Comparison of ENCODE assay signal across 8 mouse cellular contexts in genomic region chr5:74536180-74536947, GRCm38 (mm10). TPM values are rescaled to one million over a fixed set of nuclear protein-coding genes. Genes with fewer than 3 reads are reported as not detected.
A peak's percentile ranks its signal among the peaks of the same experiment; 100 is the strongest.
DNase-seq lines count a peak whose midpoint lies in the region; ATAC-seq and TF ChIP-seq lines count a peak whose summit lies in the region.

No protein-coding gene starts in this region.

- H3K27ac ChIP-seq in heart, embryonic 13.5 days (replicated peaks) = peak overlapping the region; percentile 95
- H3K27ac ChIP-seq in ES-E14 (ENCODE audit: insufficient read depth, low read depth, low read length, poor library complexity, severe bottlenecking) = no peak overlapping the region
- no peak overlapping the region; the same call in 1 of the 2 replicates for H3K27ac ChIP-seq in forebrain, embryonic 16.5 days (ENCODE audit: low read length)
- H3K27ac ChIP-seq in midbrain, embryonic 10.5 days (replicated peaks) = peak overlapping the region; percentile 98

- peaks cover 36% of the 10 kb centered on the region for H3K4me1 ChIP-seq in heart, embryonic 13.5 days
- peaks cover 2 to 3% of the 10 kb centered on the region in 2 experiments; a peak in 2 of 4 replicates for H3K4me1 ChIP-seq in ES-E14 (ENCODE audit: control insufficient read depth in 2 of 2, insufficient read depth in 2 of 2, low read length in 2 of 2, poor library complexity in 1 of 2)
- H3K4me1 ChIP-seq in forebrain, embryonic 16.5 days (replicated peaks; ENCODE audit: control insufficient read depth, insufficient read depth, low read length) = peaks cover 18% of the 10 kb centered on the region
- H3K4me1 ChIP-seq in midbrain, embryonic 10.5 days = peaks cover 25% of the 10 kb centered on the region

- no peaks in the 10 kb centered on the region for H3K27me3 ChIP-seq in heart, embryonic 13.5 days (replicated peaks)
- no peaks in the 10 kb centered on the region for H3K27me3 ChIP-seq in forebrain, embryonic 16.5 days (replicated peaks; ENCODE audit: control insufficient read depth, insufficient read depth, low read length)
- no peaks in the 10 kb centered on the region for H3K27me3 ChIP-seq in midbrain, embryonic 10.5 days (ENCODE audit: low read depth, poor library complexity, severe bottlenecking)

- H3K36me3 ChIP-seq in heart, embryonic 13.5 days = peaks cover 29% of the 10 kb centered on the region
- H3K36me3 ChIP-seq in ES-E14 (ENCODE audit: control insufficient read depth, insufficient read depth, low read length, poor library complexity, severe bottlenecking) = peaks cover 4% of the 10 kb centered on the region; the same call in 1 of the 2 replicates
- no peaks in the 10 kb centered on the region for H3K36me3 ChIP-seq in forebrain, embryonic 16.5 days (ENCODE audit: control insufficient read depth, insufficient read depth)
- peaks cover 36% of the 10 kb centered on the region for H3K36me3 ChIP-seq in midbrain, embryonic 10.5 days

- no peak for DNase-seq in heart, adult 18-20 months
- no peak for DNase-seq in ES-E14 (ENCODE audit: low read depth, low spot score)
- DNase-seq in midbrain, embryonic 10.5 days (ENCODE audit: low spot score) = no peak
- no peak for DNase-seq in natural killer cell, adult 2 months (ENCODE audit: low spot score in 2 of 2)
- DNase-seq in retina, postnatal 1 day = no peak
- no peak for DNase-seq in spleen, postnatal 36 days (ENCODE audit: low spot score in 2 of 2)

- H3K4me3 ChIP-seq in heart, embryonic 13.5 days = peak overlapping the region; percentile 89
- peak overlapping the region; percentile 86 to 99 for H3K4me3 ChIP-seq in ES-E14 (ENCODE audit: insufficient read depth in 1 of 2, low read depth in 1 of 2, low read length in 2 of 2, poor library complexity in 1 of 2, severe bottlenecking in 1 of 2)
- peak overlapping the region; percentile 96 for H3K4me3 ChIP-seq in forebrain, embryonic 16.5 days (replicated peaks; ENCODE audit: low read length)
- peak overlapping the region; percentile 91 for H3K4me3 ChIP-seq in midbrain, embryonic 10.5 days

- H3K9me3 ChIP-seq in heart, embryonic 13.5 days = no peaks in the 10 kb centered on the region
- no peaks in the 10 kb centered on the region for H3K9me3 ChIP-seq in ES-E14 (ENCODE audit: control insufficient read depth, insufficient read depth, low read depth, low read length)
- no peaks in the 10 kb centered on the region for H3K9me3 ChIP-seq in forebrain, embryonic 16.5 days (ENCODE audit: control insufficient read depth, low read length)
- H3K9me3 ChIP-seq in midbrain, embryonic 10.5 days (replicated peaks) = no peaks in the 10 kb centered on the region

- WGBS in heart, embryonic 13.5 days = 37% methylated on average over 12 of the region's 12 CpGs
- WGBS in forebrain, embryonic 16.5 days = 46% methylated on average over 12 of the region's 12 CpGs
- 53% methylated on average over 12 of the region's 12 CpGs for WGBS in midbrain, embryonic 10.5 days

- peak overlapping the region; percentile 95 for H3K9ac ChIP-seq in heart, embryonic 13.5 days
- peak overlapping the region; percentile 99 for H3K9ac ChIP-seq in ES-E14 (ENCODE audit: insufficient read depth, low read depth, low read length, poor library complexity, severe bottlenecking)
- H3K9ac ChIP-seq in forebrain, embryonic 16.5 days (replicated peaks; ENCODE audit: low read depth, low read length) = peak overlapping the region; percentile 92

- H3K4me2 ChIP-seq in heart, embryonic 13.5 days = peak overlapping the region; percentile 76
- H3K4me2 ChIP-seq in forebrain, embryonic 16.5 days (ENCODE audit: low read length) = peak overlapping the region; percentile 54

- in situ Hi-C loops in ES-E14 (cut with MboI; ENCODE audit: low sequenced_read_pairs in 2 of 2, unreplicated experiment in 2 of 2) = no loop called here

- no peak for ATAC-seq in heart, embryonic 13.5 days (ENCODE audit: extremely low read depth, insufficient number of reproducible peaks, low FRiP score, low TSS enrichment)
- ATAC-seq in forebrain, embryonic 16.5 days = no peak

TF ChIP-seq in ES-E14, 5 proteins besides CTCF, POLR2A, EP300 and RAD21:
- TF ChIP-seq CHD2 (IDR thresholded peaks at IDR 0.05; ENCODE audit: low read depth, low read length) = no peak
- no peak for TF ChIP-seq HCFC1 (IDR thresholded peaks at IDR 0.05; ENCODE audit: borderline replicate concordance, insufficient read depth, low read length)
- TF ChIP-seq ZC3H11A (IDR thresholded peaks at IDR 0.05; ENCODE audit: borderline replicate concordance, low read depth, low read length) = no peak
- no peak for TF ChIP-seq ZNF384 (IDR thresholded peaks at IDR 0.05; ENCODE audit: low read depth, low read length)
- TF ChIP-seq MAFK (IDR thresholded peaks at IDR 0.05; ENCODE audit: insufficient read depth, low read depth, low read length) = no peak

RNA-seq across cellular contexts. Expression of gene Fip1l1, which starts 1.1 kb away (rescaled TPM):
- polyA plus RNA-seq in heart, embryonic 13.5 days (2015; fragmentation: Nextera tagmentation; extraction: Ambion mirVana) = 55.6 and 57.2 TPM in 2 replicates
- 10 to 100 TPM; 26.9 to 30.1 TPM for total RNA-seq in heart, adult 18-20 months (2021)
- total RNA-seq in ES-E14 (2012; rRNA removed) = 58.8 and 66.1 TPM in 2 replicates
- polyA plus RNA-seq in forebrain, embryonic 16.5 days (2015; fragmentation: Nextera tagmentation; extraction: Ambion mirVana) = 87.1 and 99.3 TPM in 2 replicates
- 108 and 110 TPM in 2 replicates for polyA plus RNA-seq in midbrain, embryonic 10.5 days (2016; fragmentation: Nextera tagmentation; extraction: Ambion mirVana)

RNA-seq across cellular contexts. Expression of gene Scfd2, which starts 4.8 kb away (rescaled TPM):
- 12.4 and 13.3 TPM in 2 replicates for polyA plus RNA-seq in heart, embryonic 13.5 days (2015; fragmentation: Nextera tagmentation; extraction: Ambion mirVana)
- 10 to 100 TPM; 11.7 to 13.8 TPM for total RNA-seq in heart, adult 18-20 months (2021)
- 24.8 and 25.8 TPM in 2 replicates for total RNA-seq in ES-E14 (2012; rRNA removed)
- polyA plus RNA-seq in forebrain, embryonic 16.5 days (2015; fragmentation: Nextera tagmentation; extraction: Ambion mirVana) = 28.4 and 29.0 TPM in 2 replicates
- polyA plus RNA-seq in midbrain, embryonic 10.5 days (2016; fragmentation: Nextera tagmentation; extraction: Ambion mirVana) = 14.0 and 14.6 TPM in 2 replicates

Comparison
In these comparisons a context has a peak if more than half of its experiments do, and no peak if none do; other contexts are left out.
1. H3K27ac ChIP-seq: peak in heart, embryonic 13.5 days (single experiment) and midbrain, embryonic 10.5 days (single experiment); none in ES-E14 (single experiment) and forebrain, embryonic 16.5 days (single experiment).
2. Peak in every context shown above with its lines, with median percentiles within 50 percentile points of each other: H3K4me3 ChIP-seq and H3K9ac ChIP-seq.